Mouse (Mus musculus): ENCODE data around the gene Pcgf1.

DNA sequence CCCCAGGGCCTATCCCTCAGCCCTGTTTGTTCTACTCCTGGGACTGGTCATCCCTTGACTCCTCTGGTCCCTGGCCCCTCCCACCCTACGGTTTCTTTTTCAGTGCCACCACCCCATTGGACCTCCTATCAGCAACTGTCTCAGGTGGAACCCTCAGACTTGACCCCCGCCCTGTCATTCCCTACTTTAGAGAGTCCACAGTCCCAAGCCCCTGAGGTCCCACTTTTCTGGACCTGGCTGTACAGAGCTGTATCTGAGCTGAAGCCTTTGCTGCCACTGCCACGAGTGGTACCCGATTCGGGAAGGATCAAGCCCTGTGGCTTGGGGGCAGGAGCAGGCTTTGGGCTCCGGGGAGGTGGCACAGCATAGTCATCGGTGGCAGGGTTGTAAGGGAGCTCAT lies 46.6 kb upstream of the Pcgf1 start:
- TF ChIP-seq CTCF (IDR thresholded peaks at IDR 0.05; ENCODE audit: low read depth, low read length) (no peak), POLR2A (IDR thresholded peaks at IDR 0.05; ENCODE audit: insufficient read depth, low read length) (no peak)
